Mouse (Mus musculus): ENCODE data around the gene Unc119. TPM values are rescaled to one million over a fixed set of nuclear protein-coding genes. Genes with fewer than 3 reads are reported as not detected.

The Unc119 gene
- polyA plus RNA-seq, 1 experiment from 2014 or later: 71.4 TPM

GRCm38 (mm10) chr11:78345801-78346200 is 2.5 kb downstream of the Unc119 start:
- Histone ChIP-seq H3K27ac (no peak overlapping the region; the same call in 1 of the 2 replicates), H3K36me3 (peaks cover 33% of the 10 kb centered on the region), H3K4me2 (peak overlapping the region; percentile 84), H3K9ac (peak overlapping the region; percentile 61; the same call in 1 of the 2 replicates), H3K27me3 (no peaks in the 10 kb centered on the region), H3K4me1 (peaks cover 48% of the 10 kb centered on the region), H3K9me3 (no peaks in the 10 kb centered on the region), H3K4me3 (no peak overlapping the region)
- ATAC-seq (ENCODE audit: insufficient number of reproducible peaks, insufficient read depth, low FRiP score, low TSS enrichment, low read depth): no peak
- 75% methylated on average over 7 of the region's 7 CpGs for WGBS

GRCm38 (mm10) chr11:78346326-78347069 is 3.2 kb downstream of the Unc119 start:
- Histone ChIP-seq H3K9ac (0 out of 2 replicates have a peak overlapping the region, but pooled peaks have one; percentile 32), H3K4me1 (peaks cover 48% of the 10 kb centered on the region), H3K36me3 (peaks cover 26% of the 10 kb centered on the region), H3K27me3 (no peaks in the 10 kb centered on the region), H3K27ac (no peak overlapping the region; the same call in 1 of the 2 replicates), H3K9me3 (no peaks in the 10 kb centered on the region), H3K4me3 (no peak overlapping the region), H3K4me2 (peak overlapping the region; percentile 5; the same call in 1 of the 2 replicates)
- no peak for ATAC-seq (ENCODE audit: insufficient number of reproducible peaks, insufficient read depth, low FRiP score, low TSS enrichment, low read depth)
- 70% methylated on average over 6 of the region's 6 CpGs for WGBS

- H3K4me3 ChIP-seq: no peak overlapping the region
- no peak overlapping the region for H3K4me2 ChIP-seq
- ATAC-seq (ENCODE audit: insufficient number of reproducible peaks, insufficient read depth, low FRiP score, low TSS enrichment, low read depth): no peak
- no peaks in the 10 kb centered on the region for H3K27me3 ChIP-seq
- H3K27ac ChIP-seq: no peak overlapping the region
- H3K4me1 ChIP-seq: peaks cover 48% of the 10 kb centered on the region
- no peak overlapping the region for H3K9ac ChIP-seq
- H3K36me3 ChIP-seq: peaks cover 23% of the 10 kb centered on the region
- H3K9me3 ChIP-seq: no peaks in the 10 kb centered on the region
- 90% methylated on average over 10 of the region's 10 CpGs for WGBS
Observed at GRCm38 (mm10) chr11:78347070-78347754, 3.9 kb downstream of the Unc119 start.

GRCm38 (mm10) chr11:78347908-78348307 is 4.6 kb downstream of the Unc119 start:
- Histone ChIP-seq H3K4me2 (no peak overlapping the region), H3K4me1 (peaks cover 44% of the 10 kb centered on the region), H3K36me3 (peaks cover 23% of the 10 kb centered on the region), H3K27ac (no peak overlapping the region), H3K9ac (no peak overlapping the region), H3K9me3 (no peaks in the 10 kb centered on the region), H3K4me3 (no peak overlapping the region), H3K27me3 (no peaks in the 10 kb centered on the region)
- no peak for ATAC-seq (ENCODE audit: insufficient number of reproducible peaks, insufficient read depth, low FRiP score, low TSS enrichment, low read depth)
- WGBS: 80% methylated on average over 9 of the region's 9 CpGs

- 51% methylated on average over 7 of the region's 7 CpGs for WGBS
- no peak for ATAC-seq (ENCODE audit: insufficient number of reproducible peaks, insufficient read depth, low FRiP score, low TSS enrichment, low read depth)
- no peaks in the 10 kb centered on the region for H3K27me3 ChIP-seq
- H3K4me2 ChIP-seq: no peak overlapping the region
- H3K9ac ChIP-seq: no peak overlapping the region
- H3K27ac ChIP-seq: no peak overlapping the region
- H3K9me3 ChIP-seq: no peaks in the 10 kb centered on the region
- H3K4me1 ChIP-seq: peaks cover 42% of the 10 kb centered on the region
- H3K36me3 ChIP-seq: peaks cover 23% of the 10 kb centered on the region
- no peak overlapping the region for H3K4me3 ChIP-seq
Observed at GRCm38 (mm10) chr11:78348474-78348873, 5.2 kb downstream of the Unc119 start.

- H3K36me3 ChIP-seq: peaks cover 23% of the 10 kb centered on the region
- ATAC-seq (ENCODE audit: insufficient number of reproducible peaks, insufficient read depth, low FRiP score, low TSS enrichment, low read depth): no peak
- H3K4me2 ChIP-seq: no peak overlapping the region
- H3K27me3 ChIP-seq: no peaks in the 10 kb centered on the region
- no peaks in the 10 kb centered on the region for H3K9me3 ChIP-seq
- peaks cover 34% of the 10 kb centered on the region for H3K4me1 ChIP-seq
- WGBS: 63% methylated on average over 4 of the region's 4 CpGs
- H3K9ac ChIP-seq: 0 out of 2 replicates have a peak overlapping the region, but pooled peaks have one; percentile 28
- peak overlapping the region; percentile 28; the same call in 1 of the 2 replicates for H3K27ac ChIP-seq
- H3K4me3 ChIP-seq: no peak overlapping the region
Observed at GRCm38 (mm10) chr11:78349441-78350358, 6.4 kb downstream of the Unc119 start.

- H3K9me3 ChIP-seq: no peaks in the 10 kb centered on the region
- H3K36me3 ChIP-seq: peaks cover 16% of the 10 kb centered on the region
- H3K4me1 ChIP-seq: peaks cover 8% of the 10 kb centered on the region
- 91% methylated on average over 1 of the region's 1 CpGs for WGBS
- 0 out of 2 replicates have a peak, but pooled peaks cover under 1% of the 10 kb centered on the region for H3K27me3 ChIP-seq
- H3K27ac ChIP-seq: no peak overlapping the region
- H3K9ac ChIP-seq: no peak overlapping the region
- ATAC-seq (ENCODE audit: insufficient number of reproducible peaks, insufficient read depth, low FRiP score, low TSS enrichment, low read depth): no peak
- no peak overlapping the region for H3K4me3 ChIP-seq
- no peak overlapping the region for H3K4me2 ChIP-seq
Observed at GRCm38 (mm10) chr11:78353081-78353480, 9.8 kb downstream of the Unc119 start.

GRCm38 (mm10) chr11:78354905-78355304 is 11.6 kb downstream of the Unc119 start:
- no peak overlapping the region for H3K4me2 ChIP-seq
- no peaks in the 10 kb centered on the region for H3K36me3 ChIP-seq
- H3K4me3 ChIP-seq: no peak overlapping the region
- no peaks in the 10 kb centered on the region for H3K9me3 ChIP-seq
- no peak overlapping the region for H3K27ac ChIP-seq
- 0 out of 2 replicates have a peak, but pooled peaks cover 3% of the 10 kb centered on the region for H3K27me3 ChIP-seq
- peaks cover 1% of the 10 kb centered on the region for H3K4me1 ChIP-seq
- ATAC-seq (ENCODE audit: insufficient number of reproducible peaks, insufficient read depth, low FRiP score, low TSS enrichment, low read depth): no peak
- 83% methylated on average over 6 of the region's 6 CpGs for WGBS
- no peak overlapping the region for H3K9ac ChIP-seq

- no peak for ATAC-seq (ENCODE audit: insufficient number of reproducible peaks, insufficient read depth, low FRiP score, low TSS enrichment, low read depth)
- Histone ChIP-seq H3K4me3 (no peak overlapping the region), H3K4me1 (0 out of 2 replicates have a peak, but pooled peaks cover 3% of the 10 kb centered on the region), H3K4me2 (no peak overlapping the region), H3K9me3 (no peaks in the 10 kb centered on the region), H3K27ac (no peak overlapping the region), H3K36me3 (no peaks in the 10 kb centered on the region), H3K9ac (no peak overlapping the region), H3K27me3 (0 out of 2 replicates have a peak, but pooled peaks cover 3% of the 10 kb centered on the region)
- 35% methylated on average over 4 of the region's 4 CpGs for WGBS
Observed at GRCm38 (mm10) chr11:78355471-78356238, 12.4 kb downstream of the Unc119 start.

- Histone ChIP-seq H3K27me3 (0 out of 2 replicates have a peak, but pooled peaks cover 3% of the 10 kb centered on the region), H3K4me3 (no peak overlapping the region), H3K27ac (no peak overlapping the region), H3K4me1 (0 out of 2 replicates have a peak, but pooled peaks cover 3% of the 10 kb centered on the region), H3K36me3 (no peaks in the 10 kb centered on the region), H3K9me3 (no peaks in the 10 kb centered on the region), H3K4me2 (no peak overlapping the region), H3K9ac (no peak overlapping the region)
- ATAC-seq (ENCODE audit: insufficient number of reproducible peaks, insufficient read depth, low FRiP score, low TSS enrichment, low read depth): no peak
- 14% methylated on average over 22 of the region's 22 CpGs for WGBS
Observed at GRCm38 (mm10) chr11:78358330-78359007, 15.2 kb downstream of the Unc119 start.

Measured in embryonic facial prominence, embryonic 13.5 days (tissue).